Mouse (Mus musculus) liver, postnatal 0 days (tissue): ENCODE measurements around the gene Syngr4. TPM values are rescaled to one million over a fixed set of nuclear protein-coding genes. Genes with fewer than 3 reads are reported as not detected.

Experiments used
- ATAC-seq: fragments of 200-750 bp; cut with Nextera tagmentation; 2 replicates; pipeline ENCODE4 v1.8.0; 2017; ENCODE audit warnings: mild to moderate bottlenecking, moderate library complexity
- DNase-seq: peaks from one replicate; pipeline ENCODE4 v3.0.0-alpha.2; 2016
- H3K27ac ChIP-seq: fragments of 300-500 bp; sonication (generic); 2 replicates; pipeline ENCODE4 v1.5.1; 2014; ENCODE audit warnings: antibody characterized with exemption, moderate library complexity, mild to moderate bottlenecking, low read depth
- H3K27me3 ChIP-seq: fragments of 300-500 bp; sonication (generic); 2 replicates; pipeline ENCODE4 v1.6.1; 2014; ENCODE audit warnings: low read length, control low read depth, mixed read lengths; ENCODE audit not compliant: insufficient read depth
- H3K36me3 ChIP-seq: fragments of 300-500 bp; sonication (generic); replicated peaks from 2 replicates; pipeline ENCODE4 v1.6.1; 2014; ENCODE audit warnings: mild to moderate bottlenecking, control low read depth, low read length, moderate library complexity, mixed read lengths; ENCODE audit not compliant: insufficient read depth
- H3K4me1 ChIP-seq: fragments of 300-500 bp; sonication (generic); 2 replicates; pipeline ENCODE4 v1.6.1; 2014; ENCODE audit warnings: antibody characterized with exemption, mild to moderate bottlenecking, control low read depth; ENCODE audit not compliant: insufficient read depth
- H3K4me2 ChIP-seq: fragments of 300-500 bp; sonication (generic); 2 replicates; pipeline ENCODE4 v1.6.1; 2014; ENCODE audit warnings: low read depth, mild to moderate bottlenecking, low read length, moderate library complexity, mixed read lengths
- H3K4me3 ChIP-seq: fragments of 300-500 bp; sonication (generic); 2 replicates; pipeline ENCODE4 v1.5.1; 2014; ENCODE audit warnings: low read depth, low read length
- H3K9ac ChIP-seq: fragments of 300-500 bp; sonication (generic); replicated peaks from 2 replicates; pipeline ENCODE4 v1.6.1; 2014; ENCODE audit warnings: mild to moderate bottlenecking, moderate library complexity
- H3K9me3 ChIP-seq: fragments of 300-500 bp; sonication (generic); 2 replicates; pipeline ENCODE4 v1.6.1; 2016; ENCODE audit warnings: mild to moderate bottlenecking, control low read depth, low read length, mixed read lengths
- CTCF ChIP-seq: sonication (generic); IDR thresholded peaks from 2 replicates; pipeline ENCODE4 v1.5.1; 2016; ENCODE audit warnings: antibody characterized with exemption, low read depth
- EP300 ChIP-seq: IDR thresholded peaks from 2 replicates; pipeline ENCODE4 v1.6.1; 2016; ENCODE audit warnings: antibody characterized with exemption, low read depth, mild to moderate bottlenecking
- WGBS: fragments of 180-500 bp; shearing (Covaris S2); extraction: QIAGEN DNeasy Blood & Tissue Kit; methylation state at CpG from one replicate; pipeline ENCODE4 v1.1.7; 2014; ENCODE audit not compliant: insufficient replicate concordance; 5-methylcytosine and 5-hydroxymethylcytosine counted together
- polyA plus RNA-seq: library from polyadenylated mRNA; unstranded; fragments of >200 nt; fragmentation: Nextera tagmentation; extraction: Ambion mirVana; gene quantifications from 2 replicates; pipeline ENCODE4 v1.2.1, GENCODE M21; 2015

Gene Syngr4
- polyA plus RNA-seq, 1 experiment from 2014 or later, result 0.70 TPM

DNA sequence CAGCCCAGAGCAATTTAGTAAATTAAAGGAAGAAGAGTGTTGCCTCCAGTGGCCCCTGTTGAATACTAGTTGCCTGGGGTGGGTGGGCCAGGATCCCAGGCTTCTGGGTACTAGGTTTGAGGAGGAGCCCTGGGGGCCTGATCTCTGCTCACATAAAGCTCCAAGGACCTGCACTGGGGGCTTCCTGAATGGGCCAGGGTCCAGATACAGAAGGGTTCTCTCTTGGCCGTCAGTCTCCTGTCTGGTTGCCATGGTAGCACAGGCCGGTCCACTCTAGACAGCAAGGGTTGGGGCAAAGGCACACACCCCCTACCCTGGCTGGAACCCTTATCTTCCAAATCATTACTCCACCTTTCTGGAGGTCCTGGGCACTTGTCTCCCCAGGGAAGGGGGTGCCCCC lies 28.6 kb downstream of the Syngr4 start:
- peaks cover 4% of the 10 kb centered on the region; the same call in 1 of the 2 replicates for H3K4me1 ChIP-seq
- no peak overlapping the region for H3K4me2 ChIP-seq
- no peak overlapping the region for H3K9ac ChIP-seq
- no peaks in the 10 kb centered on the region for H3K9me3 ChIP-seq
- H3K4me3 ChIP-seq, result no peak overlapping the region
- no peak overlapping the region for H3K27ac ChIP-seq
- no peaks in the 10 kb centered on the region for H3K36me3 ChIP-seq
- WGBS, result 63% methylated on average over 2 of the region's 2 CpGs
- ATAC-seq (no peak), DNase-seq (no peak)
- H3K27me3 ChIP-seq, result peaks cover 55% of the 10 kb centered on the region
- TF ChIP-seq EP300 (no peak), CTCF (no peak)

DNA sequence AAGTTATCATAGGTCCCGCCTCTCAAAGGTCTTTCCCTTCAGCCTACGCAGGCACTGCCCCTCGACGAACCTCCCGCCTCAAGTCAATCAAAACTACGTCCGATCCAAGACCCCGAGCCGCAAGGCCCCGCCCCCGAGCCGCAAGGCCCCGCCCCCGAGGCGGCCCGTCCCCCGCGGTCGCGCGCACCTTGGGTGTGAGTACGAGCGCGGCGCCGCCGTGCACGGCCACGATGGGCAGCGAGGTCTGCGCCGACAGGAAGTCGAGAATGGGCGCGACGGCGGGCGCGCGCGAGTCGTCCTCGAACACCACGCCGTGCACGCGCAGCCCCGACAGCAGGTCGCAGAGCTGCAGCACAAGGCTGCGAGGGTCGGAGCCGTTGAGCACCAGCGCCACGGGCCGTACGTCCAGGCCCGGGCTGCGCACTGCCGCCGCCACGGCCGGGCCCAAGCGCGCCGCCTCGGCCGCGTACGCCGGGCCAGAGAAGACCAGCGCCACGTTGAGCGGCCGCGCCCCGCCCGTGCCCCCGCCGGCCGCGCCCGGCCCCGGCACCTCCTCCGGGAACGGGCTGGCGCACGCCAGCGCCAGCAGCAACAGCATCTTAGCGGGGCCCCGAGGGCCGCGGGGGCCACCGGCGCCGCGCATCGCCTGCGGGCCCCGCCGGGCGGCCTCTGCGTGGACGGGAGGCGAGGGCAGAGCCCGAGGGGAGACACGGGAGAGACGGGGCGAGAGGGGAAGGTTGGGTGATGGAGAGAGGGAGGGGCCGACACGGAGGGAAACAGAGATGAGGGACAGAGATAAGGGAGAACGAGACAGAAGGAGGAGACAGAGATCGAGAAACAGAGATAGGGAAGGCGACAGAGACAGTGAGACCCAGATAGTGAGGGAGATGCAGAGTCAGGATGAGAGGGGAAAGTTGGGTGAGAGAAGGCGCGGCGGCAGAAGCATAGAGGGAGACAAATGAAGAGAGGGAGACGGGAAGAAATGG lies 30.3 kb downstream of the Syngr4 start:
- TF ChIP-seq EP300 (no peak), CTCF (no peak)
- peak overlapping the region; percentile 60 for H3K9ac ChIP-seq
- DNase-seq (peak; percentile 90), ATAC-seq (peak; percentile 93)
- H3K36me3 ChIP-seq, result no peaks in the 10 kb centered on the region
- no peaks in the 10 kb centered on the region for H3K9me3 ChIP-seq
- peaks cover 4% of the 10 kb centered on the region; the same call in 1 of the 2 replicates for H3K4me1 ChIP-seq
- 0 out of 2 replicates have a peak overlapping the region, but pooled peaks have one; percentile 8 for H3K27ac ChIP-seq
- under 1% methylated on average over 89 of the region's 117 CpGs for whole genome bisulfite sequencing
- peak overlapping the region; percentile 59 for H3K4me3 ChIP-seq
- peaks cover 49% of the 10 kb centered on the region for H3K27me3 ChIP-seq
- peak overlapping the region; percentile 93 for H3K4me2 ChIP-seq

DNA sequence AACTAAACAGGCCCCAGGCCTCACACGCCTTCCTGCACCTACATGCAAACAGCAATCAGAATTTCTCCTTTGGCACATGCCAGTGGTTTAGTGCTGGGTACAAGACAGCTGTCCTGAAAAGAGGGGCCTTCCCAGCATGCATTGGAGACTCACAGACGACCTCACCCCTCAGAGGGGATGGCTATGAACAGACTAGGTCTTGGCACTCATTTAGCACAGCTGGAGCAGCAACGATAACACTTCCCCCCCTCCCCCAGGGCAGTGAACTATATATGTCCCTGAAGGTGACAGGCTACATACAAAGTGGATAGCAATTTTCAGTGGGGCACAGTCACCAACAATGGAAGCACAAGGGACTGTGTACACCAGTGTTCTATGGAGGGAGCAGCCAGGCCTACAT lies 32.1 kb downstream of the Syngr4 start:
- Histone ChIP-seq H3K27me3 (peaks cover 31% of the 10 kb centered on the region), H3K9ac (no peak overlapping the region), H3K4me3 (no peak overlapping the region), H3K27ac (no peak overlapping the region), H3K9me3 (no peaks in the 10 kb centered on the region), H3K4me1 (peaks cover 4% of the 10 kb centered on the region; the same call in 1 of the 2 replicates), H3K4me2 (no peak overlapping the region), H3K36me3 (no peaks in the 10 kb centered on the region)
- DNase-seq (no peak), ATAC-seq (no peak)
- WGBS, result 51% methylated on average over 3 of the region's 3 CpGs
- TF ChIP-seq EP300 (no peak), CTCF (no peak)

DNA sequence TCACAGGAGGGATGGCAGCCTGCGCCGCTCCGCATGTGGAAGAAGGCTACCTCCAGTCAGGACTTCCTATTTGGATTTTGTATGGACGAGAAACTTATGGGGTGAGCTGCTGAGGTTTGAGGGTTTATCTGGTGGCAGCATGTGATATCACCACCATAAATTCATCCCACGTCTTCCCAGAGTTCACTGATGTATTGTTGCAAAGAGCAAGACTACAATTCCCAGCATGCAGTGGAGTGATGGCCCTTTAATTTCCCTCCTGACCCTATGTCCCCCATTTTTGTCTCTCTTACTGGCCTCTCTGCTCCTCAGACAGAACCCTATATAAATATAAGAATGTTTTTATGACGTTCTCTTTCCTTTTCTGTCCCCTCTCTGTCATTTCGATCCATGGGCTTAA lies 33.7 kb downstream of the Syngr4 start:
- no peak for TF ChIP-seq CTCF
- TF ChIP-seq EP300, result no peak
- H3K4me2 ChIP-seq, result no peak overlapping the region
- H3K36me3 ChIP-seq, result no peaks in the 10 kb centered on the region
- no peak overlapping the region for H3K27ac ChIP-seq
- ATAC-seq (no peak), DNase-seq (no peak)
- H3K4me1 ChIP-seq, result peaks cover 4% of the 10 kb centered on the region; the same call in 1 of the 2 replicates
- H3K4me3 ChIP-seq, result no peak overlapping the region
- peaks cover 20% of the 10 kb centered on the region for H3K27me3 ChIP-seq
- no peak overlapping the region for H3K9ac ChIP-seq
- WGBS, result 78% methylated on average over 7 of the region's 7 CpGs
- H3K9me3 ChIP-seq, result no peaks in the 10 kb centered on the region

DNA sequence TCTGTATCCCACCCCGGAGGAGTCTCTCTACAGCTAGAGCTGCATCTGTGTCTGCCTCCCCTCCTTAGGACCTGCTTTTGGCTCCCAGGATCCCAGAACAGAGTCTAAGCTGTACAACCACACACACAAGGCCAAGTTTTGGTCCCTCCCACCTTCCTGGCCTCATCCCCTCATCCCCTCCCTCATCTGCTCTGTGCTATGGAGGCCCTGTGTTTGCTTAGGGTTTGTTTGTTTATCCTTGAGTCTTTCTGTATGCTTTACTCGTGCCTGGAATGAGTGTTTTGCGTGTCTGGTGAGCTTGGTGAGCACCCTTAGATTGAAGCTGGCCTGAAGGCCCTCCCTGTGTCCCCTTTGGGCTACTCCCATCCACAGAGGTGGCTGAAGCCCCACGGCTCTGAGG lies 37.5 kb downstream of the Syngr4 start:
- Histone ChIP-seq H3K4me2 (no peak overlapping the region), H3K9ac (no peak overlapping the region), H3K4me3 (no peak overlapping the region), H3K36me3 (no peaks in the 10 kb centered on the region), H3K9me3 (no peaks in the 10 kb centered on the region), H3K4me1 (peaks cover 7% of the 10 kb centered on the region; the same call in 1 of the 2 replicates), H3K27ac (no peak overlapping the region), H3K27me3 (peaks cover 24% of the 10 kb centered on the region)
- TF ChIP-seq EP300 (no peak), CTCF (no peak)
- DNase-seq, result no peak
- no peak for ATAC-seq
- WGBS, result 43% methylated on average over 4 of the region's 4 CpGs

DNA sequence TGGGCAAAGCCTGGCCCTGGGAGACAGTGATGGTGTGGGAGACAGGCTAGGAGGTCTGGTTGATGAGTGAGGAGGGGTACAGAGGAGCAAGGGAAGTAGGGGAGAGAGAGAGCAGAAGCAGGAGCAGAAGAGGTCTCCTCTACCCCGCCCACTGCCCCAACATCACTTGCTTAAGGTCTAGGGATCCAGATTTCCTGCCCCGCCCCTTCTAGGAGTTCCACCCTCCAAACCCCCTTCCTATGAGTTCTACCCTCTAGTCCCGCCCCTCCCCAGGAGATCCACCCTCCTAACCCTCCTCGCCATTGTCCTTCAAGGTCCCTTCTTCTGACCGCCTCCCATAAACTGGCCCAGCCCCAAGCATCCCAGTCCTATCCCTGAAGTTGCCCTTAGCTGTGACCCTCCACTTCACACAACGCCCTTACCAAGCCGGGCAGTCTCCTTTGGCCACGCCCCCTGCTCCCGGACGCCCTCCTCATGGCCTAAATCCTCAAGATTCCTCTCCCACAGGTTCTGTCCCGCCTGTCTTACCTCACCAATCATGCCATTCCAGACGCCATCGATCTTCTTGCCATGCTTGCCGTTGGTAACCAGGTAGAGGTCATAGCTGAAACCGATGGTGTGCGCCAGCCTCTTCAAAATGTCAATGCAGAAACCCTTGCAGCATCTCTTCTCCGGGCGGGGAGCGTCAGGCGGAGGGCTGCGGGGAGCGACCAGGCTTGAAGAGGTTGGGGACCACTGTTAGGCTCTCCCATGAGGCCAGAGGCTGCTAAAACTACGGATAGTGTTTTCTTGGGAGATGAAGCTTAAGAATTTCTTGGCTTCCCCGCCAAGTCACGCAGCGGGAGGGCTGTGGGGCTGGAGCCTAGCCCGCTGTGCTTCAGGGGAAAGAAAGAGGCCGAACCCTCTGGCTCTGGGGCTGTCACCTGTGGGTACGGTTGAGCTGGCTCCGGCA lies 39.3 kb downstream of the Syngr4 start:
- no peak for ATAC-seq
- WGBS, result 5% methylated on average over 30 of the region's 30 CpGs
- DNase-seq, result no peak
- peak overlapping the region; percentile 11; the same call in 1 of the 2 replicates for H3K4me3 ChIP-seq
- peaks cover 24% of the 10 kb centered on the region for H3K27me3 ChIP-seq
- peaks cover 7% of the 10 kb centered on the region; the same call in 1 of the 2 replicates for H3K4me1 ChIP-seq
- 0 out of 2 replicates have a peak overlapping the region, but pooled peaks have one; percentile 7 for H3K9ac ChIP-seq
- H3K9me3 ChIP-seq, result no peaks in the 10 kb centered on the region
- no peak overlapping the region for H3K27ac ChIP-seq
- TF ChIP-seq EP300 (no peak), CTCF (no peak)
- no peaks in the 10 kb centered on the region for H3K36me3 ChIP-seq
- peak overlapping the region; percentile 55 for H3K4me2 ChIP-seq
